Mouse (Mus musculus) frontal cortex, adult 2 months (tissue): ENCODE measurements around the gene Fmo2. TPM values are rescaled to one million over a fixed set of nuclear protein-coding genes. Genes with fewer than 3 reads are reported as not detected.
A peak's percentile ranks its signal among the peaks of the same experiment; 100 is the strongest.

Experiments used
- DNase-seq, 2 experiments: peaks; one replicate each; pipeline ENCODE4 v3.0.0; 2022; ENCODE audit warnings: low spot score in 1 of 2; ENCODE audit errors: extremely low spot score in 1 of 2
- polyA plus RNA-seq: library from polyadenylated mRNA; depleted of rRNA; stranded (reverse); fragments of >200 nt; gene quantifications from 2 replicates; pipeline ENCODE4 v1.2.3, GENCODE M21; 2012

Gene Fmo2
- polyA plus RNA-seq, 1 experiment, result 2.2 TPM

- DNase-seq, result no peak
Measured at GRCm38 (mm10) chr1:162893014-162893413, 5.5 kb downstream of the Fmo2 start.

DNA sequence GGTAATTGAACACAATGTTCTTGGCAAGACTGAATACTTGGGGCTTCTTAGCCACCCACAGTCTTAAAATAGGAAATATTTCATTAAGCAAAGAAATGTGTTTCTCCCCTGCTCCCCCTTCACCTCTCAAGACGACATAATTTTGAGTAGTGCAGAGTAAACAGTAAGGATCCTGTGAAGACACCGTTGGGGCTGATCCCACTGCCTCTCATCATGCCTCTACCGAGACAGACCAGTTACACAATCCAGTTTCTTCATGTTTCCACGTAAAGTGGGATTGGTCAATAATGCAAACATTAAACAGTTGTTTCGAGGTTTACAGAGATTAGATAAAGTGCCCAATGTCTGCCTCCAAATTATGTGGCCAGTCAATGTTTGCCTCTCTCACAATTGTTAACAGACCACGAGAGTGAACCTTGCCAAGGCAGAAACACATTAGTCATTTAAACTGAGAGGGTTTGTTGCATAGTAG, 6.5 kb downstream of the Fmo2 start:
- DNase-seq, result no peak

GRCm38 (mm10) chr1:162888646-162889045, 9.9 kb downstream of the Fmo2 start:
- DNase-seq, result no peak

- no peak for DNase-seq
Measured at GRCm38 (mm10) chr1:162887644-162888043, 10.9 kb downstream of the Fmo2 start.

DNA sequence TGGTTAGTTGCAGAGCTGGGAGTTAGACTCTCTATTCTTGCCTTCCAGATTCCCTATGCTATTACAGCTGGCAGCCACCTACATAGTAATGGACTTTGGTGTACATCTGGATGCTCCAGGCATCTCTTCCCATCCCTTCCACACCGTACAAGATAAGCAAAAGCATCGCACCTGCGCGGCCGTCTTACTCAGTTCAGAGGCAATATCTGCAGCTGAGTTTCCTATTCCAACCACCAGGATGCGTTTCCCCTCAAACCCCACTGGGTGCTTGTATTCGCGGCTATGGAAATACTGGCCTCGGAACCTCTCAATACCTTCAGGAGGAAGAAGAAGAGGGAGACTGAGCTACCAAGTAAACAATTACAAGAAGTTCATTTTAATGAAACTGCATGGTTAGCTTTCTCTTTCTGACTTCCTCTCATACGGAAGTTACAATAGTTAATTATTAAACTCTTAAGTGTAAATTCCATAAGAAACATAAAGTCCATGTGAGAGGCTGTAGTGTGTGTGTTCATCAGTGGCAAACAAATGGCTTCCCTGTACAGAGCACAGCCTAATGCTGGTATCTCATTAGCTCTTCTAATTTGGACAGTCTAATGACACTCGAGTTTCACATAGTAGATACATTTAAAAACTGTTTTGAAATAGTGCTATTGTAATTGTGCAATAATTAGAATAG, 12.2 kb downstream of the Fmo2 start:
- DNase-seq, result no peak

DNA sequence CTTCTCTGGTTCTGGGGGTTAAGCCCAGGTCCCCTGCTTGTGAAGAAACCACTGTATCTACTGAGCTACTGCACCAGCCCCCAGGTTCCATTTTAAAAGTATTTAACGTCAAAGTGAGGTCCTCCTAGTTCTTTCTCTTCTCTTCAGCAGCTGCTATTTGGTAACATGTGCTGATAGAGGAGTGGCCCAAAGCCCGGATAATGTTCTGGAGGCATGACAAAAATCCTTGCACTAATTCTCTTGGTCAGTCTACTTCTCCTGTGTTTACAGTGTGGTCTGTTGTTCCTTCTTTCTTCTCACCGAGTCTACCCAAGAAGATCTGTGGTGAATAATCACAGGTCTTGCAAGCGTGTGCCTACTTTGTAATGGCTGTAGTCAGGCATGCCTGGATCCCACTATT, 15.8 kb downstream of the Fmo2 start:
- DNase-seq, result no peak

DNA sequence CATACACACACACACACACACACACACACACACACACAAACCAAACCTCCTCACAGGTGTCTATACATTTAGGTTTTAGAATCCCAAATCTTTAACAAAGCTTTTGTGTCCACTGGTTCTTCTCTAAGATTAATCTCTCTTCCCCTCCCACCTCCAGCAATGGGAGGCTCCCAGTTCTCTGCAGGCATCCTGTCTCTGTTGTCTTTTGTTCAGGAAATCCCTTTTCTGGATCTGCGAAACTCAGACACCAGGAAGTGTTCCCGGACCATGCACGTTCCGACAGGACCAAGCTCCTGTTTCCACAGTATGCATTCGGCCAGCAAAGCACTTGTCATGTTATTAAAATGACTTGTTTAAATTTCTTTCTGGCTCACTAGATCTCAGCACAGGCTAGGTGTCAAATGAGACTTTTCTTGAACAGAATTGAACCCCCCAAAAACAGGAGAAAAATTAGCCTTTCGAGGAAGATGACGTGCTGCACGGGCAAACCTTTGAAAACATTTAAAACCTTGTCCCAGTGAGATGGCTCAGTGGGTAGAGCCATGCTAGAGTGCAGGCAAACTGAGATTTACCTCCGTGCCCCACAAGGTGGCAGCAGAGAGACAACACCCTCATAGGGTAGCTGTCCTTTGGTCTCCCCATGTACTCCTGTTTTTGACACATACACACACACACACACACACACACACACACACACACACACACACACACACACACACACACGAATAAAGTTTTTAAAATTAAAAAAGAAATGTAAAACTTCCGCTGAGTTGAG, 18.7 kb downstream of the Fmo2 start:
- DNase-seq, result peak in 1 of 2 experiments; percentile 69

DNA sequence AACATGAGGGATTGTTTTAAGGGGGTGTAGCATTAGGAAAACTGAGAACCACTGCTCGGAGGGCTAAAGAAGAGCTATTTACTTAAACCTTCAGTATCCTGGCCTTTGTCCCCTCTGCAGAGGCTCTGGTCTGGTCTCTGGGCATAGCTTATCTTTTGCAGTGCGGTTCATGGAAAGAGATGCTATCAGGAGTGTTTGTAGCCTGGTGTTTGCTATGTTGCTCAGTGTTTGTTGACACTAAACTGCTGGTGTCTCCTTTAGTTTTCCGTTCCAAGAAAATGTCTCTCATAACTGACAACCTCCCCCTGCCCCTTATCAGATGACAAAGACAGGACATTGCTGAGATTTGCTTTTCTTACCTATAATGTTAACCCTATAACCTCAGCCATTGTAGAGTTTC, 23.4 kb downstream of the Fmo2 start:
- no peak for DNase-seq

- DNase-seq, result no peak
Measured at GRCm38 (mm10) chr1:162871701-162872311, 26.7 kb downstream of the Fmo2 start.

- DNase-seq, result no peak
Measured at GRCm38 (mm10) chr1:162870978-162871377, 27.5 kb downstream of the Fmo2 start.

DNA sequence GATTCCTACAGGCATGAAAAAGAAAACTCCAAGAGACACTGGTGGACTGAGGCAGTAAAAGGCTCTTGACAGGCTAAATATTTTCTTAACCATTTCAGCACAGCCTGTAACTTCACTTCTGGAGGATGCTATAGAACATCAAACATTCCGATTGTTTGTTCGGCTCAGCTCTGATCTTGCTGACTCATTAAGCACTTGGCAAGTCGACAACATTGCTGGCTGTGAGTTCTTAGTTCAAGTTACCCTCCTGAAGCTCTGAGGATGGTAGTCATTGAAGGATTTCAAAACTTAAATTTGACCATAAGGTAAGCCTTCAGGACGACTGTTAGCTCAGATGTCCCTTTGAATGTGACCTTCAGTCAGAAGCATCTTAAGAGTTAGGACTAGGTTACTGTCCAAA, 31.1 kb downstream of the Fmo2 start:
- no peak for DNase-seq

- DNase-seq, result no peak
Measured at GRCm38 (mm10) chr1:162866280-162866681, 32.2 kb downstream of the Fmo2 start, which contains the start of gene Fmo1. Gene Fmo1 (minus strand): TSS chr1:162866610.

DNA sequence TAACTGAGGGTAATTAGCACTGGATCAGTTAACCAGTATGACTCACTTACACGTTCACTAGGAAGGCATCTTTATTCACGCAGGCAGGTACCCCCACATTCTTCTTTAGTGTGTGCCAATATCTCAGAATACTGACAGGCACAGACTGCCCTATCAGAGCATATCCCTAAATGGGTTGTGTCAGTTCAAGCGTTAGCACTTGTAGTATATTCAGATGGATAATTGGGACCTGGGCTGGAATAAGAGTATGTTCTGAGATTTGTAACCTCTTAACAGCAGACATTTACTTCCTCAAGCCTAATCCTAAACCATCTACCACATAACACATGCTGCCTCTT, 33.1 kb downstream of the Fmo2 start:
- DNase-seq, result no peak

DNA sequence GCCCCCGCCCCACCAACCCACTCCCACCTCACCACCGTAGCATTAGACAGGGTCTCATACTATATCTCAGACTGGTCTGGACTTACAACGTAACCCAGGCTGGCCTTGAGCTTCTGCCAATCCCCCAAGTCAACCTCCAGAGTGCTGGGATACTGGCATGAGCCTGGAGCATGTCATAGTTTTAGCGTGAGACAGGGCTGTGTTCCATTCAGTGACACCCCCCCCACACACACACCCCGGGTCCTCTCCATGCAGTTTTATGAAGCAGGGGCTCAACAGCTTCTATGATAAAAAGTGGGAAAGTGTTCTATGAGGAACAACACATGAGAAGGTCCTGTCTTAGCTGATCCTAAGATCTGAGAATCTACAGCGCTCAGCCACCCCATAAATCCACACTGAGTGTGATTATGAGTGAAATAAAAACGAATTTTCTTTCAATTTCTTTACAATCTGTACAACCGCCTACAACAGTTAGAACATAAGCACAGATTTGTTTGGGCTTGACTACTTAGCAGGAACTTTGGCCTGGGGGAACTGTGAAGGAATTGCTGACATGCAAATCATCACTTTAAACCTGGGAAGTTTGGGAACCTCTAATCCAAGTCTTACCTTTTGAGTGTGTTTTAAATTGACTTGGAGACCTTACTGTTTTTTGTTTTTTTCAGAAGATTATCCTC, 33.6 kb downstream of the Fmo2 start:
- DNase-seq, result no peak

- DNase-seq, result no peak
Measured at GRCm38 (mm10) chr1:162864279-162864678, 34.2 kb downstream of the Fmo2 start.

- no peak for DNase-seq
Measured at GRCm38 (mm10) chr1:162863579-162863978, 34.9 kb downstream of the Fmo2 start.

DNA sequence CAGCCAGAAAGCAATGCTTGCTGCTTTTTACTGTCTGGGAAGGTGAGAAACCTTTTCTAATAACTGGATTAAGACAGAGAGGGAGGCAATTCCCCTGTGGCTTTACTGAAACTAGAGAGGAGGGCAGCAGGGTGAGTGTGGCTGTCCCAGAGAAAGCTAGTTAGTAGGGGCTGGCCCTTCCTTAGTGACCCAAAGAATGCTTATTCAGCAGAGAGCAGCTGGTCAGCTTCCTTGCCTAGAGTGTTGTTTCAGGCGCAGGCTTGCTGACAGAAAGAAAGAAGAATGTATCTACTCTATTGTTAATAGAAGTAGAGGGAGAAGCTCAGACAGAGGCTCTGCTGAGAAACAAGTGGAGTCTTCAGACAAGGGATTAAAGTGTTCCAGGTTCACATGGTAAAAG, 36.2 kb downstream of the Fmo2 start:
- DNase-seq, result no peak

DNA sequence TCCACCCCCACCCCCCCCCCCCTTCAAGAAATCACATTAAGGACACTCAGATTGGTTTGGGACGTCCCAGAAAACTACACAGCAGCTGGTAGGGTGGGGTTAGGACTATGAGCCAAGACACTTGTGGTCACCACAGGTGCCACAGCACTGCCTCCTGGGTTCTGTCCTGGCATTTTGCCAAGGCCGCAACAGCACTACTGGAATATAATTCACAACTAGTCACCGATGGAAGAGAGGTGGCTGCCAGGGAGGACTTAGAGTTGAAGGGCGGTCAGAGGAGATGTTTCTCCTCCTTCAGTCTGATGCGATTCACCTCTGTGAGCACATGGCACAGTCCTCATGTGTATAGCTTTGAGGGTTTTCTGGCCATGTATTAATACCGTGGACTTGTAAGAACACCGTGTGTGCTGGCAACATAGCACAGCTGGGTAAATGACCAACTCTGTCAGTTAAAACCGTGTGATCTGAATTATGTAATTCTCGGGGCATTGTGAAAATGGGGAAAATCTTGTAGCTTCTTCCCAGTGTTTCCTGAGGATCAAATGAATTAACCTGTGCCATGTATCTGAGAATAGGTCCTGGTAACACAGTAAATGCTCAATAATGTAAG, 38.4 kb downstream of the Fmo2 start:
- DNase-seq, result no peak

DNA sequence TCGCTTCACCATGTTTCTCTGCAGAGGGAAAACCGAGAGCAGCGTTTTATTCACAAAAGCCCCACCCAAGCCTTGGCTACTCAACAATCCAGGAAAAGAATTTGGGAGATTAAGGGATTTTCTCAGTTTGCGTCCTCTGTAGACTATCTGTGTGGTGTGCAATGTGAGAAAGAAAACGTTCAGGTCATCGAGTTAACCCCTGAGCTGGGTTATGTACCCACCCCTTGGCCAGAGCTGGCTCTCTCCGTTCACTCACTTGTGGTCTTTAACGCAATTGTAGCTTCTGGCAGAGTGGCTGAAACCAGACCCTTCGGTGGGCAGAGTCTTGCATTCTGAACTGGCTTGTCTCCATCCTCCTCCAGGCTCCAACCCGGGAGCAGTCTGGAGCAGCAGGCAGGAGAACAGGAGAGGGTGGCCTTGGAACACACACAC, 39.0 kb downstream of the Fmo2 start:
- no peak for DNase-seq

DNA sequence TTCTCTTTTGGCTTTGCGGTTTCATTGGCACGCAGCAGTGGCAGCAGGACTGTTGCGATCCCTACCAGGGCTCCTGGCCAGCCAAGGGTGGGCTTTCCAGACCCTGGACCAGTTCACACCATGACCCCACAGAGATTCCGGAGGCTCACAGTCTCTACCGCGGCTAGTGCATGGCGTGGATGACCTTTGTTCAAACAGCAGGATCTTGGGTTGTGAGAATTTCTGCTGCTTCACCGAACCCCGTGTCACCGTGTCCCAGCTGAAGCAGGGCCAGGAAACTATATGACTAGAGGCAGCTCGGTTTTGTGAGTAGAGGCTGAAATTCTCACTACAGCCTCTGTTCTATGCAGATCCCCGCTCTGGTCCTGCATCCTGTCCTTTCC, 39.8 kb downstream of the Fmo2 start:
- DNase-seq, result peak in 1 of 2 experiments; percentile 4
